Mouse (Mus musculus): ENCODE measurements around the gene Olfr1383. TPM values are rescaled to one million over a fixed set of nuclear protein-coding genes. Genes with fewer than 3 reads are reported as not detected.
"Not testable (repeated sequence)": the region's sequence is repeated elsewhere in the genome, so short reads cannot be mapped to it uniquely, and the experiment has no call there.

Gene Olfr1383
- not detected for polyA plus RNA-seq (2012; fragmentation: generic; extraction: Trizol)
- long read RNA-seq, experiment 1: 0 reads
- long read RNA-seq, experiment 2: 0 reads

GRCm38 (mm10) chr11:49519348-49519747 is at the start of gene Olfr1383:
TSS of gene Olfr1383 (plus strand) at chr11:49519648.
- H3K79me2 ChIP-seq (ENCODE audit: control insufficient read depth, insufficient read depth): no peaks in the 10 kb centered on the region
- H3K36me3 ChIP-seq (ENCODE audit: control insufficient read depth, insufficient read depth): no peaks in the 10 kb centered on the region
- TF ChIP-seq CEBPB (IDR thresholded peaks at IDR 0.05; ENCODE audit: low read depth) (no peak), CTCF (IDR thresholded peaks at IDR 0.05; ENCODE audit: control insufficient read depth, insufficient read depth, insufficient read length) (no peak), FOSL1 (IDR thresholded peaks at IDR 0.05; ENCODE audit: insufficient read depth, low read length, poor library complexity, severe bottlenecking) (no peak), MYOG (IDR thresholded peaks at IDR 0.05; ENCODE audit: control insufficient read depth, extremely low read depth, insufficient read length) (no peak), MYOD1 (IDR thresholded peaks at IDR 0.05; ENCODE audit: control insufficient read depth, insufficient read length, low read depth) (no peak), USF1 (IDR thresholded peaks at IDR 0.05; ENCODE audit: low read depth) (no peak)
- no peaks in the 10 kb centered on the region for H3K79me3 ChIP-seq (ENCODE audit: low read depth)
- no peaks in the 10 kb centered on the region for H3K27me3 ChIP-seq (ENCODE audit: control insufficient read depth, insufficient read depth, insufficient read length)
- no peak within 1 kb of the TSS for H3ac ChIP-seq (ENCODE audit: control insufficient read depth, insufficient read length, low read depth)
- H3K4me3 ChIP-seq (ENCODE audit: insufficient read depth, poor library complexity, severe bottlenecking): no peak within 1 kb of the TSS

GRCm38 (mm10) chr11:49485973-49486372 is 33.5 kb upstream of the Olfr1383 start:
- Histone ChIP-seq H3K4me3 (ENCODE audit: insufficient read depth, poor library complexity, severe bottlenecking) (no peak overlapping the region), H3K79me2 (ENCODE audit: control insufficient read depth, insufficient read depth) (no peaks in the 10 kb centered on the region), H3K27me3 (ENCODE audit: control insufficient read depth, insufficient read depth, insufficient read length) (no peaks in the 10 kb centered on the region), H3K36me3 (ENCODE audit: control insufficient read depth, insufficient read depth) (no peaks in the 10 kb centered on the region), H3K79me3 (ENCODE audit: low read depth) (no peaks in the 10 kb centered on the region), H3ac (ENCODE audit: control insufficient read depth, insufficient read length, low read depth) (no peak overlapping the region)
- TF ChIP-seq FOSL1 (IDR thresholded peaks at IDR 0.05; ENCODE audit: insufficient read depth, low read length, poor library complexity, severe bottlenecking) (no peak), MYOD1 (IDR thresholded peaks at IDR 0.05; ENCODE audit: control insufficient read depth, insufficient read length, low read depth) (no peak), USF1 (IDR thresholded peaks at IDR 0.05; ENCODE audit: low read depth) (no peak), MYOG (IDR thresholded peaks at IDR 0.05; ENCODE audit: control insufficient read depth, extremely low read depth, insufficient read length) (no peak), CTCF (IDR thresholded peaks at IDR 0.05; ENCODE audit: control insufficient read depth, insufficient read depth, insufficient read length) (no peak), CEBPB (IDR thresholded peaks at IDR 0.05; ENCODE audit: low read depth) (no peak), MAX (IDR thresholded peaks at IDR 0.05) (no peak)

- H3K27me3 ChIP-seq (ENCODE audit: control insufficient read depth, insufficient read depth, insufficient read length); H3K79me2 ChIP-seq (ENCODE audit: control insufficient read depth, insufficient read depth); H3ac ChIP-seq (ENCODE audit: control insufficient read depth, insufficient read length, low read depth); H3K36me3 ChIP-seq (ENCODE audit: control insufficient read depth, insufficient read depth); H3K79me3 ChIP-seq (ENCODE audit: low read depth); H3K4me3 ChIP-seq (ENCODE audit: insufficient read depth, poor library complexity, severe bottlenecking): not testable (repeated sequence)
Measured at GRCm38 (mm10) chr11:49488770-49489169, 30.7 kb upstream of the Olfr1383 start, which contains the start of gene Olfr1385. TSS of gene Olfr1385 (plus strand) at chr11:49489070.

- H3ac ChIP-seq (ENCODE audit: control insufficient read depth, insufficient read length, low read depth): no peak overlapping the region
- H3K4me3 ChIP-seq (ENCODE audit: insufficient read depth, poor library complexity, severe bottlenecking): no peak overlapping the region
- no peaks in the 10 kb centered on the region for H3K79me3 ChIP-seq (ENCODE audit: low read depth)
- H3K36me3 ChIP-seq (ENCODE audit: control insufficient read depth, insufficient read depth): no peaks in the 10 kb centered on the region
- no peaks in the 10 kb centered on the region for H3K79me2 ChIP-seq (ENCODE audit: control insufficient read depth, insufficient read depth)
- TF ChIP-seq USF1 (IDR thresholded peaks at IDR 0.05; ENCODE audit: low read depth) (no peak), MAX (IDR thresholded peaks at IDR 0.05) (no peak), MYOG (IDR thresholded peaks at IDR 0.05; ENCODE audit: control insufficient read depth, extremely low read depth, insufficient read length) (no peak), FOSL1 (IDR thresholded peaks at IDR 0.05; ENCODE audit: insufficient read depth, low read length, poor library complexity, severe bottlenecking) (no peak), CEBPB (IDR thresholded peaks at IDR 0.05; ENCODE audit: low read depth) (no peak), CTCF (IDR thresholded peaks at IDR 0.05; ENCODE audit: control insufficient read depth, insufficient read depth, insufficient read length) (no peak), MYOD1 (IDR thresholded peaks at IDR 0.05; ENCODE audit: control insufficient read depth, insufficient read length, low read depth) (no peak)
- H3K27me3 ChIP-seq (ENCODE audit: control insufficient read depth, insufficient read depth, insufficient read length): no peaks in the 10 kb centered on the region
Measured at GRCm38 (mm10) chr11:49518086-49518485, 1.4 kb upstream of the Olfr1383 start.

GRCm38 (mm10) chr11:49527947-49528346 is 8.5 kb downstream of the Olfr1383 start, which contains the start of gene Olfr1382:
TSS of gene Olfr1382 (plus strand) at chr11:49528247.
- Histone ChIP-seq H3K36me3 (ENCODE audit: control insufficient read depth, insufficient read depth) (no peaks in the 10 kb centered on the region), H3K79me3 (ENCODE audit: low read depth) (no peaks in the 10 kb centered on the region), H3K4me3 (ENCODE audit: insufficient read depth, poor library complexity, severe bottlenecking) (no peak within 1 kb of the TSS), H3ac (ENCODE audit: control insufficient read depth, insufficient read length, low read depth) (no peak within 1 kb of the TSS), H3K27me3 (ENCODE audit: control insufficient read depth, insufficient read depth, insufficient read length) (no peaks in the 10 kb centered on the region), H3K79me2 (ENCODE audit: control insufficient read depth, insufficient read depth) (no peaks in the 10 kb centered on the region)
- TF ChIP-seq MYOG (IDR thresholded peaks at IDR 0.05; ENCODE audit: control insufficient read depth, extremely low read depth, insufficient read length) (no peak), CTCF (IDR thresholded peaks at IDR 0.05; ENCODE audit: control insufficient read depth, insufficient read depth, insufficient read length) (no peak)

- H3K27me3 ChIP-seq (ENCODE audit: control insufficient read depth, insufficient read depth, insufficient read length): no peaks in the 10 kb centered on the region
- TF ChIP-seq FOSL1 (IDR thresholded peaks at IDR 0.05; ENCODE audit: insufficient read depth, low read length, poor library complexity, severe bottlenecking): no peak
- no peak for TF ChIP-seq USF1 (IDR thresholded peaks at IDR 0.05; ENCODE audit: low read depth)
- no peak for TF ChIP-seq MYOD1 (IDR thresholded peaks at IDR 0.05; ENCODE audit: control insufficient read depth, insufficient read length, low read depth)
- TF ChIP-seq MAX (IDR thresholded peaks at IDR 0.05): no peak
- TF ChIP-seq CTCF (IDR thresholded peaks at IDR 0.05; ENCODE audit: control insufficient read depth, insufficient read depth, insufficient read length): no peak
- TF ChIP-seq CEBPB (IDR thresholded peaks at IDR 0.05; ENCODE audit: low read depth): no peak
- TF ChIP-seq MYOG (IDR thresholded peaks at IDR 0.05; ENCODE audit: control insufficient read depth, extremely low read depth, insufficient read length): no peak
- no peak overlapping the region for H3ac ChIP-seq (ENCODE audit: control insufficient read depth, insufficient read length, low read depth)
- no peaks in the 10 kb centered on the region for H3K36me3 ChIP-seq (ENCODE audit: control insufficient read depth, insufficient read depth)
- no peak overlapping the region for H3K4me3 ChIP-seq (ENCODE audit: insufficient read depth, poor library complexity, severe bottlenecking)
- no peaks in the 10 kb centered on the region for H3K79me3 ChIP-seq (ENCODE audit: low read depth)
- no peaks in the 10 kb centered on the region for H3K79me2 ChIP-seq (ENCODE audit: control insufficient read depth, insufficient read depth)
Measured at GRCm38 (mm10) chr11:49532761-49533160, 13.3 kb downstream of the Olfr1383 start.

DNA sequence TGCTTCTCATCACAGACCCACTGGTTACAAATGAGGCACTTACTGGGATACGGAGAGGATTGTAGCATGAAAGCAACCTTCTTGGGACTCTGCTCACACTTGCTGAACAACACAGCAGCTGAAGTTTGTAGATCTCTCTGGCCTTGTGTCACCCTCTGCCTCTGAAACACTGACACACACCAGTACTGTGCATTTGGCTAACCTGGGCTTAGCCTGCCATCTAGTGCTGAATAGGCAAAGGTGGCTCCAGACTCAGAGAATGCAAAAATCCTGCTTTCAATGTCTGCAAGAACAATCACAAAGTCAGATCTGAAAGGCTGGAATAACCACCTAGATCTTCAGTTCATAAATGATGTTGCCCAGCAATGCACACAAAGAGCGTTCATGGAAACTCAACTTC is 17.2 kb downstream of the Olfr1383 start:
- not testable (repeated sequence) for H3ac ChIP-seq (ENCODE audit: control insufficient read depth, insufficient read length, low read depth); H3K36me3 ChIP-seq (ENCODE audit: control insufficient read depth, insufficient read depth); H3K79me2 ChIP-seq (ENCODE audit: control insufficient read depth, insufficient read depth); H3K27me3 ChIP-seq (ENCODE audit: control insufficient read depth, insufficient read depth, insufficient read length); H3K79me3 ChIP-seq (ENCODE audit: low read depth); H3K4me3 ChIP-seq (ENCODE audit: insufficient read depth, poor library complexity, severe bottlenecking)

GRCm38 (mm10) chr11:49543149-49543548 is 23.7 kb downstream of the Olfr1383 start, which contains the start of gene Olfr1381:
TSS of gene Olfr1381 (plus strand) at chr11:49543449.
- not testable (repeated sequence) for H3K36me3 ChIP-seq (ENCODE audit: control insufficient read depth, insufficient read depth)

GRCm38 (mm10) chr11:49554033-49554432 is 34.6 kb downstream of the Olfr1383 start:
- not testable (repeated sequence) for H3K79me2 ChIP-seq (ENCODE audit: control insufficient read depth, insufficient read depth); H3K4me3 ChIP-seq (ENCODE audit: insufficient read depth, poor library complexity, severe bottlenecking); H3K27me3 ChIP-seq (ENCODE audit: control insufficient read depth, insufficient read depth, insufficient read length); H3K79me3 ChIP-seq (ENCODE audit: low read depth); H3K36me3 ChIP-seq (ENCODE audit: control insufficient read depth, insufficient read depth); H3ac ChIP-seq (ENCODE audit: control insufficient read depth, insufficient read length, low read depth)

More at GRCm38 (mm10) chr11:49543149-49543548, 23.7 kb downstream of the Olfr1383 start, which contains the start of gene Olfr1381:
- H3K4me3 ChIP-seq (ENCODE audit: insufficient read depth, poor library complexity, severe bottlenecking); H3K27me3 ChIP-seq (ENCODE audit: control insufficient read depth, insufficient read depth, insufficient read length); H3ac ChIP-seq (ENCODE audit: control insufficient read depth, insufficient read length, low read depth); H3K79me3 ChIP-seq (ENCODE audit: low read depth); H3K79me2 ChIP-seq (ENCODE audit: control insufficient read depth, insufficient read depth): not testable (repeated sequence)

Data from C2C12 (cell line).